Mouse (Mus musculus) left cerebral cortex, postnatal 14 days (tissue): ENCODE data around the gene Spaca1. TPM values are rescaled to one million over a fixed set of nuclear protein-coding genes. Genes with fewer than 3 reads are reported as not detected.
"Not testable (repeated sequence)": the region's sequence is repeated elsewhere in the genome, so short reads cannot be mapped to it uniquely, and the experiment has no call there.

Source experiments
- DNase-seq, 2 experiments: peaks; one replicate each; pipeline ENCODE4 v3.0.0; 2021 to 2022; ENCODE audit warnings: low spot score in 2 of 2, mixed read lengths in 1 of 2
- intact Hi-C: fragments of 180-260 bp; cut with DNase I; formaldehyde crosslinking; loops from one replicate; pipeline ENCODE4 v1.15.1; 2025
- long read RNA-seq, 2 experiments: library from polyadenylated mRNA; stranded (forward); transcript quantifications; one replicate each; pipeline ENCODE4 v2.0.0; 2021
- total RNA-seq, 2 experiments: library from RNA; stranded (reverse); gene quantifications; 2 replicates each; pipeline ENCODE4 v1.2.3; 2021

The Spaca1 gene
- not detected for total RNA-seq
- long read RNA-seq, experiment 1, partial matches to known transcripts: 0 of 1 reads
- long read RNA-seq, experiment 1, other reads (novel, unspliced or antisense): 1 of 1 reads
- long read RNA-seq, experiment 2: 0 reads

DNA sequence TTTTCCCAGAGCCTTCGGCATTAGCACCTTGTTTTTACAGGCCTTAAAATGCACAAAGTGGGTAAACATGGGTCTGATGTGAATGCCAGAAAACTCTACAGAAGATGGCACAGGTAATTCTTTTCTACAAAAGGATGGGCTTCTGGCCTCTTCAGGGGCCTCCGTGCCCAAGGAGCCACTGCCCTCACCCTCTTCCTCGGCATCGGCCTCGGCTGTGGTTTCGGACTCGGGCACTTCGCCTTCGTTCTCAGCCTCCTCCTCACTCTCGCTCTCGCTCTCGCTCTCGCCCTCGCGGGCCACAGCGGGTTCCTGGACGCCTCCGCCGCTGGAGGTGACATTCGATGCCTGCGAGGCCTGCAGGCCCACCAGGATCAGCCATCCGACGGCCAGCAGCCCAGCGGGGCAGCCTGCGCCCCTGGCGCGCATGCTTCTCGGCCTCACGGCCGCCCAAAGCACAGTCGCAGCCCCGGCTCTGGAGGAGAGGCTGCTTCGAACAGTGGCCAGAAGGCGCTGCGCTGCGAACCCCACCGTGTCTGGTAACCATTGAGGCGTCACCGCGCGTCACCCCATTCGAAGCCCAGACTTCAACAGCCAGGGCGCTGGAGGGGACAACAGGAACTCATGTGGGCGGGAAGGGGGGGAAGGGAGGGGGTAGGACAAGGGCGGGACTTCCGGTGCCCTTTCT, at the start of gene Spaca1:
Gene Spaca1, minus strand, starts transcription at position 621 of the 685 bp plus-strand sequence.
- no peak for DNase-seq

DNA sequence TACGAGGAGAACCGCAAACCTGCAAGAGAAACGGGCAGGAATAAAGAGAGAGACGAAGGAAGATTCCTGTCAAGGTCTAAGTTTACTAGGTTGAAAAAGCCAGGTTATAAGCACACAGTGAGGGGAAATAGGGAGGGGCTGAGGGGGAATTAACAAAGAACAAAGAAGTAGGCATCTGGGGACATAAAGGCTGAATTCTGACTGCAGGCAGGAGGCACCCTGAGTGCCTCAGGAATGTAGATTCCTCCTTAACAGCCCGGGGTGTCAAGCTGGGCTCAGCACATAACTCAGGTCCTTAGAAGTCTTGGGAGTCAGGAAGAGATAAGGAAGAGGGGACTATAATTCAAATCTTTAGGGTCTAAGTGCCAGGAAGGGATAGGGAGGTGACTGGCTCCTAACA, 37.3 kb upstream of the Spaca1 start:
- intact Hi-C loops, DNase-seq: not testable (repeated sequence)

More for the DNA sequence above, at the start of gene Spaca1:
- intact Hi-C loops: no loop called here

DNA sequence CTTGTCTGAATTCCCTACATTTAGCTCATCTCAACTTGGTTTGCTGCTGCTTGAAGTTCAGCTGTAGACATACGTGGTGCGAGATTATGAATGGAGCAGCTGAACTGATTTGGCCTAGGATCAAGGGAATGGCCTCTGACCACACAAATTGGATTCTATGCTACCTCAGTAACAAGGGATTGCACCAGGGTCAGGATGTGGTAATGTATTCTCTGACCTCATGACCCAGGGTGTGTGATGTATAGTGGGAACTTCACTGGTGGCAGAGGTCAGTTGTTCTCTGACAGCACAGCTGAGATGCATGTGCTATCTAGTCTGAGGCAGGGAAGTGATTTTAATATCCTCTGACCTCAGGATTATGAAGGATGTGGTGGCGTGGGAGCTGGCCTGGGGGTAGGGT, 31.1 kb upstream of the Spaca1 start:
- DNase-seq: no peak
- intact Hi-C loops: no loop called here

DNA sequence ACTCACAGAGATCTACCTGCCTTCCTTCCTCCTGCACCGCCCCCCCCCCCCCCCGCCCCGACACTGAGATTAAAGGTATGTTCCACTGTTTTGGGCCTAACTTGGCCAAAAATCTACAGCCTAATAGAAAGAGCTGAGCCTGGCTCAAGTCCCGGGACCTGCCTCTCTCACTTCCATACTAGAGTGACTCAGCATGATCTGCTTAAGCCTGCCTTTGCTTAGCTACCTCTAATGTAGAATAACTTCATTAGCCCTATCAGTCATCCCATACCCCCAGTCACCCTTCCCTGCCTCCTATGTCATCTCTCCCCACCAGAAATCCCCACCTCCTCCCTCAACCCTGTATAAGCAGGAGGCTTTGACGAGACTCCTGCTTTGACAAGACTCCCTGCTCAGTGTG, 19.0 kb upstream of the Spaca1 start:
- intact Hi-C loops: no loop called here
- DNase-seq: no peak

DNA sequence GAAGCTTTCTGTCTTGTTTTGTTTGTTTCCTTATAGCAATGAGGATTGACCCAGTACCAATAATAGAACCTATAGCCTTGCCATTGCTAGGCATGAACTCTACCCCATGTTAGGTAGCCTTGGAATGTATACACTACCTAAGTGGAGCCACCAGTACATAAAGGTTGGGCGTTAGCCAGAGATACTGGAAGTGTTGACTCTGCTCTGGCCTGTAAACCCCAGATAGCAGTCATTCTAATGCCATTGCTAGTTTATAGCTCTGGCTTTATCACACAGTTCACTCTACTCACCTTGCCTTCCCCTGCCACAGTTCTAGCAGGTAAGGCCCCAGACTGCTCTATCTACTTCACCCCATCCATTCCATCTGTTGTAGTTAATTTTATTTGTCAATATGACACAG, 8.3 kb upstream of the Spaca1 start:
- intact Hi-C loops: no loop called here
- DNase-seq: no peak

DNA sequence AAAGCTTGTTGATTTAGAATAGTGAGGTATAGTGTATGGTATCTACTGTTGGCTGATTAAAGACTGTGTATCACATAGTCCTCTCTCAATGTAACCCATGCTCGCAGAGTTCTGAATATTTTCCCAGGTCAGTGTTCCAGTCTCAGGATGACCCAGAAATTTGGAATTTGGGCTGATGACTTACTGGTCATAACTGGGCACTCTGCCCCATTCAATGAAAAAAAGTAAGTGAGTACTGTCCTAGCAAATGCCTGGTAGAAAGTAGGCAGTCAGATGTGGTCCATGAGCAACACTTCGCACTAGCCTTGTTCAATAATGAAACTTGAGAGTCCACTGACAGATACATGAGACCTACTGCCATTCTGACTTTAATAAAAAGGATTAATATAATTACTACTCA, 23.2 kb downstream of the Spaca1 start:
- DNase-seq: no peak
- intact Hi-C loops: no loop called here

DNA sequence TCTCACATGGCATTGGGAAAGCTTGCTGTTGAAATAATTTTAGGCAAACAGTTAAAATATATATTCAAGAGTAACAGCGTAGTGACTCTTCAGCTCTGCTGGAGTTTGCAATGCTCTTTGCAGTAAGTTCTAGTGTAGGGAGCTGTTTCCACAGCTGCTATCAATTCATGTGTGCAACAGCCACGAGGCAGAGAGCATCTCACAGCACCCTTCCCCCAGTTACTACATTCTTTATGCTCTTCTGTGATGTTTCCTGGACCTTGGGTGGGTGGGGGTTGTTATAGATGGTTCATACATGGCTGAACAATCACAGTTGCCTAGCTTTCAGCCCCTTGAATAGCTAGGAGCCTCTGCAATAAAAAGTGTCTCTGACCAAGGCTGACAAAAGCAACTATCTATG, 28.5 kb downstream of the Spaca1 start:
- intact Hi-C loops: no loop called here
- DNase-seq: no peak

DNA sequence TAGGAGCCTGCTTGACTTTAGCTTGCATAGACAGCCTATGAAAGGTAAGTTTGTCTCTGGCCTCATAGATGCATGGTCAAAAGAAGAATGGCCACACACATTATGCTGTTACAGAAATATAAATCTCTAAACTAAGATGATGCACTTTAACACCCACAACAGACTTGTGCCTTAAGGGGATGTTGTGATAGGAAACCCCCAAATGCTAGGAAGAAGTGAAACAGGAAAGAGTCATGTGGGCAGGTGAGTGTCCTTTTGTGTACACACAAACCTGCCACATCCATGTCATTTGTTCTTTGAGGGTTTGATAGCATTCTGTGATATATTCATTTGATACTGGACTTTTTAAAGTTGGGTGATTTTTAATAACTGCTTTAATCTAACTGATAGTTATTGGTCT, 53.6 kb downstream of the Spaca1 start:
- intact Hi-C loops: no loop called here
- DNase-seq: no peak

DNA sequence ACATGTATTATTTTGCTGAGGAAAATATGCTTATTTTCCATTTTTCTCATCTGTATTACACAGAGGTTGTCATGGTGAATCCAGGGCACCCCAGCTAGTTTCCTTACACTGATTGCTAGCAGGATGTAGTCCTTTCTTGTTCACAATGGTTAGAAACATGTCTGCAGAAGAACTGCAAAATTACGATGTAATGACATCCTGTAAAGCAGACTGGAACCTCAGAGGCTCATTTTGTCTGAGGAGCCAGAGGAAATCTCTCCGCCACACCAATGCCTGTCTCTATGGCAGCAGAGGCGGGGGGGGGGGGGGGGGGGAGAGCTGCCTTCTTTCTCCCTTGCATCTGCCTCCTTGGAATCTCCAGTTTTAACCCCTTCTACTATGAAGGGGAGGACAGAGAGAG, 57.3 kb downstream of the Spaca1 start:
- intact Hi-C loops: no loop called here
- DNase-seq: no peak

DNA sequence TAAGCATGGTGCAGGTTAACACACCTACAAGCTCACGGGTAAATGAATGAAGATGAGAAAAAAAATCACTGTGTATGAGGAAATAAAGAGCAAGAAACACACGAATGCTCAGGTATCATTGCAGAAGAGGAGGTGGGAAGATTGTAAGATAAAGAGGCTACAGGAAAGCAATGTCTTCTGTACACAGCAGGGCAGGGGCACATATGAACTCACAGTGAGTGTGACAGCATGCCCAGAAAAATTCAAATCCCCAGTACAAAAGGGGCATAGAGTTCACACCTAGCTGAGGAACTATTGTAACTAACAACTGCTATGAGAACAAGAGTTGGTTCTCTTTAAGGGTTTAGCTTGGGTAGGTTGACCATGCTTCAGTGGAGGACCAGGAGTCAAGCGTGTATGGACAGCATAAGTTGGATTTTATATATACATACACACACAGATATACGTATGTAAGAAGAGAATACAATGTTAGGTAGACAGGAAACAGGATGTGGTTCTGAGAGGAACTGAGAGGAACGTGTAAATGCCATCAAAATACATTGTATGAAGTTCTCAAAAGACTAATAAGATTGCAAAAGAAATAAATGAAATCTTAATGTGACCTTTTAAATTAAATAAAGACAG, 61.4 kb downstream of the Spaca1 start:
- intact Hi-C loops: no loop called here

More for the DNA sequence above, 61.4 kb downstream of the Spaca1 start:
- DNase-seq: no peak

Other genes with a start within 250 kb of the Spaca1 start
- 100 to 1,000 TPM; 117 to 128 TPM for gene Cnr1, start 125.6 kb downstream of the Spaca1 start, total RNA-seq